Mouse (Mus musculus) T-helper 1 cell (primary cell): ENCODE measurements around the gene Bbc3.

Experiments used
- in situ Hi-C: fragments of 300-600 bp; cut with MboI, MseI; formaldehyde crosslinking; loops from one replicate; pipeline ENCODE4 v1.15.1; 2025; ENCODE audit warnings: high pct_unique_total_duplicates

Bbc3 gene

GRCm38 (mm10) chr7:16315222-16315759 is 7.1 kb downstream of the Bbc3 start:
- in situ Hi-C loops: no loop called here

DNA sequence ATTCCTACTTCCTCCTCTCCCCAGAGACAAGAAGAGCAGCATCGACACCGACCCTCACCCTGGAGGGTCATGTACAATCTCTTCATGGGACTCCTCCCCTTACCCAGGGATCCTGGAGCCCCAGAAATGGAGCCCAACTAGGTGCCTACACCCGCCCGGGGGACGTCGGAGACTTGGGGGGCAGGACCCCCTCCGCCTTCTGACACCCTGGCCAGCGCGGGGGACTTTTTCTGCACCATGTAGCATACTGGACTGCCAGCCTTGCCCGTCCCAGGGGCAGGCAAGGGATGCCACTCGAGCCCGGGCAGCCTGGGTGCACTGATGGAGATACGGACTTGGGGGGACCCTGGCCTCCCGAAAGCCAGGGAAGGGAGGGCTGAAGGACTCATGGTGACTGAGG is 8.9 kb downstream of the Bbc3 start:
- in situ Hi-C loops: no loop called here

- in situ Hi-C loops: no loop called here
Observed at GRCm38 (mm10) chr7:16319216-16319615, 11.0 kb downstream of the Bbc3 start.

GRCm38 (mm10) chr7:16320479-16320878 is 12.3 kb downstream of the Bbc3 start:
- in situ Hi-C loops: no loop called here

- in situ Hi-C loops: no loop called here
Observed at GRCm38 (mm10) chr7:16324661-16325060, 16.5 kb downstream of the Bbc3 start.

DNA sequence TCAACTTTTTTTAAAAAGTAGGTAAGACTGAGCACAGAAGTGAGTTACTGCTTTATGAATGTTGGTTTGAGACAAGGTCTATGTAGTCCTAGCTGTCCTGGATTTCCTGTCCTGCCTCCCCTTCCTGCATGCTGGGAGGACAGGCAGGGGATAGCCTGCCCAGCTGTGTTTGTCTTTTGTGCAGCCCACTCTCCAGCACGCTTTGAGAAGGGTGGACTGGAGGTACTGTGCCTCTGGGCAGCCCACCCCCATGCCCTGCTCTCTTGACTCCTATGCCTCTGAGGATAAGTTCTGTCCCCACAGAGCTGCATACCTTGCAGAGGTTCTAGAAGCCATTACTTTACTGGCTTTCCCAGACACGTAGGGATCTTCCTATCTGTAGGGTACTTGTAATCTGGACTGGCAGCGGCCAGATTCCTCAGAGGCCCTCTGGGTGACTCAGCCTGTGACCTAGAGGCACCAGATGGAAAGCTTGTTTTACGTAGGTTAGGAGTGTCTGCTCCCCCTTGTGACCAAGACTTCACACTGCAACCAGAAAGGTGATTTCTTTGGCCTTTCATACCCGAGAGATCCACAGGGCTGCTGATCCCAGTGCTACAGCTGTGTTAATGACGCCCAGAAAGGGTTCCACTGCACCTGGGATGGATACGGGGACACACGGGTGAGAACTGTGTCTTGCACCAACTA is 17.9 kb downstream of the Bbc3 start:
- in situ Hi-C loops: no loop called here

GRCm38 (mm10) chr7:16326607-16326971 is 18.4 kb downstream of the Bbc3 start:
- in situ Hi-C loops: no loop called here

DNA sequence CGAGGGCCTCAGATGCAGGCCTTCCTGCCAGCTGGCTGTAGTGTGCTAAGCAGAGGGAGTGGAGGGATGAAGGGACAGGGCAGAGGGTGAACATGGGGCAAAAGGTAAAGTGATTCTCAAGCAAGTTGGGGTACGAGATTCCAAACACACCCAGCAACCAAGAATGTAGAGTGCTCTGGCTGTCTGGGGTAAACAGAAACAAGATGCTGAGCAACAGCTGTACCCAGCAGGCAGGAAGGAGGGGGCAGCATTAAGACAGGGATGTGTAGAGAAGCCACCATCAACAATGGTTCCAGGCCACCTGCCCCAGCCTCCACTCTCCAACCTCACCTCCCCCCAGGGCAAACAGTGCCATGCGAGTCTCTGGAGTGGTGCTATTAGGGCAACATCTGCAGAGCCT is 21.0 kb downstream of the Bbc3 start:
- in situ Hi-C loops: no loop called here

GRCm38 (mm10) chr7:16337733-16338132 is 29.5 kb downstream of the Bbc3 start:
- in situ Hi-C loops: no loop called here

- in situ Hi-C loops: no loop called here
Observed at GRCm38 (mm10) chr7:16344598-16344997, 36.4 kb downstream of the Bbc3 start.

- in situ Hi-C loops: no loop called here
Observed at GRCm38 (mm10) chr7:16345297-16345696, 37.1 kb downstream of the Bbc3 start.

GRCm38 (mm10) chr7:16349999-16350398 is 41.8 kb downstream of the Bbc3 start:
- in situ Hi-C loops: no loop called here

GRCm38 (mm10) chr7:16355854-16356594 is 47.8 kb downstream of the Bbc3 start:
- in situ Hi-C loops: no loop called here

GRCm38 (mm10) chr7:16357602-16358001 is 49.4 kb downstream of the Bbc3 start:
- in situ Hi-C loops: no loop called here

- in situ Hi-C loops: no loop called here
Observed at GRCm38 (mm10) chr7:16364319-16364718, 56.1 kb downstream of the Bbc3 start.

DNA sequence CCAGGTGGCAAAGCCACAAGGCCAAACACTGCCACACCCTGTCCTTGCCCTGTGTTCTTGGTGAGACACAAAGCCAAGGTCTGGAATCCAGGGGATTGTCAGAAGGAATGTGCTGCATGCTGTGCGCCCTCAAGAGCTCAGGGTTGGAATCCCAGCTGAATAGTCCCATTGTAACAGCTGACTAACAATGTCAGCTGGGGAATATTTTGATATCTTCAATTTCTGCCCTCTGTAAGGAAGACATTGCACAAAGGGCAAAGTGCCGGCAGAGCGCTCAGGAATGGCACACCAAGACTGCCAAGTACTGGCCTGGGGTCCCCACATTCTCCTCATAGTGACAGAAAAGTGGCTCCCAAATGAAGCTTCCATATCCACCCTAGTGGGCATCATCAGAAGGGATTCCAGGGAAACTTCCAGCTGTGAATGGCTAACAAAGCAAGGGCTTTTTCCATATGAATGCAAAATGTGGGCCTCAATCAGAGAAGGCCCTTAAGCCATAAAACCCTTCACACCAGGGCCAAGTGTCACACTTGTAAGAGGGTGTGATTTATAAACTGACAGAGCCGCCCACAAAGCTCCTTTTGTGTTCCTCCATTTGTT is 56.8 kb downstream of the Bbc3 start:
- in situ Hi-C loops: no loop called here

- in situ Hi-C loops: no loop called here
Observed at GRCm38 (mm10) chr7:16366133-16366646, 58.0 kb downstream of the Bbc3 start.

DNA sequence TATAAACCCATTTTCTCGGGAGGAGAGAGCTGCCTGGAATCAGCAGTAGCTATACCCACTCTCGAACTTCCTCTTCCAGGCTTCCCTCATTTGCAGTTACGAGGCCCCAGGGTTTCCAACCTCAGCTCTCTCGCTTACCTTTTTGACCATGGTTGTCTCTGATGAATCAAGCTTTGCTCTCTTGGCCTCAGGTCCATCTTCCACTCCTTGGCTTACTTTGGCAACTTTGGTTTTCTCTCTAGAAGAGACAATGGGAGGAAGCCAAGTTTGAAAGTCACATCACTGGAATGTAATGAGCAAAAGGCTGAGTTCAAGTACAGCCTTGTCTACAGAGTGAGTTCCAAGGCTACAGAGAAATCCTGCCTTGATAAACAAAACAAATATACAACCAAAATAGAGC is 58.5 kb downstream of the Bbc3 start:
- in situ Hi-C loops: no loop called here
